Mouse (Mus musculus): ENCODE data around the gene Cfap74.

Cfap74 gene

DNA sequence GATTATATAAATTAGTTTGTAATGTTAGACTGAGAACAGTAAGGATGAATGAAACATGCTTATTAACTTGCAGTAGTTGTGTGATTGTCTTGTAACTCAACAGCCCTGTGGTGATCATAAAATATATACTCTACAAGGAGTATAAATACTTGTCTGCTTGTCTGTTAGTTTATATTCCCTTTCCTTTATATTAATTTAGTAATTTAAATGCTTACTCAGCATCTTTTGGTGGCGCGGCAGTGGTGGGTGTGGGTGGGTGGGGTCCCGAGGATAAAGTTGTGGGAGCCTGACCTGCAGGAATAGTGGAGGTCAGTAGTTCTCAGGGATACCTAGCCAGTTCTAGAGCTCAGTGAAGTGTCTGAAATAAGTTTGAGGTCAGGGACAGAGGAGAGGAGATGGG, 89.0 kb downstream of the Cfap74 start:
- DNase-seq (ENCODE audit: low spot score): no peak

- no peak for DNase-seq (ENCODE audit: low spot score)
Observed at GRCm38 (mm10) chr4:155501126-155501525, 92.1 kb downstream of the Cfap74 start.

DNA sequence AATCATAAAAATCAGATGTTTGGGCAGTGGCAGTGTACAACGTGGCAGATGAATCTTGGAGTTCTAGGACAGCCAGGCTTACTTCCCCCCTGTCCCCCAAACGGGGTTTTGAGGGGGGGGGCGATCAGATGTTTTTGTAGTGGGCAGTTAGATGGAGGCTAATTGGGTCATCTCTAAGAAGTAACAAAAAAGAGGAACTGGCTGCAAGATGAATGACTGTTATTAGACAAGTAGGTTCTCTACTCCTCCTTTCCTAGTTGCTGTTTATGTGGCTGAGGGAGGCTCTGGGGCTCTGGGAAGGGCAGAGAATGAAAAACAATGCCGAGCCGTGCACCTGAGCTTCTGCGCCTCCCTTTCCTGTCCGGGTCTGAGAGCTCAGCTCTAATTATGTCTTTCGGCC, 96.1 kb downstream of the Cfap74 start:
- no peak for DNase-seq (ENCODE audit: low spot score)

GRCm38 (mm10) chr4:155505671-155506295, 96.8 kb downstream of the Cfap74 start:
- DNase-seq (ENCODE audit: low spot score): no peak

- DNase-seq (ENCODE audit: low spot score): no peak
Observed at GRCm38 (mm10) chr4:155508614-155509013, 99.6 kb downstream of the Cfap74 start.

- no peak for DNase-seq (ENCODE audit: low spot score)
Observed at GRCm38 (mm10) chr4:155510981-155511380, 102.0 kb downstream of the Cfap74 start.

GRCm38 (mm10) chr4:155514810-155515209, 105.8 kb downstream of the Cfap74 start:
- DNase-seq (ENCODE audit: low spot score): no peak

All from ovary, postnatal 36 days (tissue).